Mouse (Mus musculus) forebrain, embryonic 13.5 days (tissue): Measurements from ENCODE around the gene Cacna1g. TPM values are rescaled to one million over a fixed set of nuclear protein-coding genes. Genes with fewer than 3 reads are reported as not detected.

Experiments
- ATAC-seq: fragments of 200-750 bp; cut with Nextera tagmentation; 2 replicates; pipeline ENCODE4 v1.8.0; 2017
- H3K27ac ChIP-seq: fragments of 300-500 bp; sonication (generic); 2 replicates; pipeline ENCODE4 v1.5.1; 2015; ENCODE audit warnings: inconsistent platforms, mild to moderate bottlenecking, moderate library complexity
- H3K27me3 ChIP-seq: fragments of 300-500 bp; sonication (generic); 2 replicates; pipeline ENCODE4 v1.6.1; 2015; ENCODE audit warnings: mild to moderate bottlenecking, inconsistent platforms
- H3K36me3 ChIP-seq: fragments of 300-500 bp; sonication (generic); 2 replicates; pipeline ENCODE4 v1.6.1; 2015; ENCODE audit warnings: mild to moderate bottlenecking, inconsistent platforms; ENCODE audit not compliant: poor library complexity, severe bottlenecking
- H3K4me1 ChIP-seq: fragments of 300-500 bp; sonication (generic); 2 replicates; pipeline ENCODE4 v1.6.1; 2015; ENCODE audit warnings: inconsistent platforms
- H3K4me2 ChIP-seq: fragments of 300-500 bp; sonication (generic); 2 replicates; pipeline ENCODE4 v1.6.1; 2015; ENCODE audit warnings: inconsistent platforms, mild to moderate bottlenecking, moderate library complexity
- H3K4me3 ChIP-seq: fragments of 300-500 bp; sonication (generic); 2 replicates; pipeline ENCODE4 v1.5.1; 2015; ENCODE audit warnings: mild to moderate bottlenecking, inconsistent platforms
- H3K9ac ChIP-seq: fragments of 300-500 bp; sonication (generic); 2 replicates; pipeline ENCODE4 v1.6.1; 2015; ENCODE audit warnings: mild to moderate bottlenecking, inconsistent platforms
- H3K9me3 ChIP-seq: fragments of 300-500 bp; sonication (generic); replicated peaks from 2 replicates; pipeline ENCODE4 v1.6.1; 2016; ENCODE audit warnings: inconsistent platforms
- WGBS: fragments of 180-500 bp; shearing (Covaris S2); methylation state at CpG from one replicate; pipeline ENCODE4 v1.1.7; 2015; 5-methylcytosine and 5-hydroxymethylcytosine counted together
- polyA plus RNA-seq: library from polyadenylated mRNA; unstranded; fragments of >200 nt; fragmentation: Nextera tagmentation; extraction: Ambion mirVana; gene quantifications from 2 replicates; pipeline ENCODE4 v1.2.1, GENCODE M21; 2015

The Cacna1g gene
- polyA plus RNA-seq, 1 experiment from 2014 or later: 5.4 TPM

- no peaks in the 10 kb centered on the region for H3K9me3 ChIP-seq
- H3K9ac ChIP-seq: no peak overlapping the region
- peaks cover 15% of the 10 kb centered on the region for H3K36me3 ChIP-seq
- no peak overlapping the region for H3K4me2 ChIP-seq
- no peaks in the 10 kb centered on the region for H3K27me3 ChIP-seq
- no peak overlapping the region for H3K4me3 ChIP-seq
- 86% methylated on average over 15 of the region's 15 CpGs for WGBS
- H3K27ac ChIP-seq: no peak overlapping the region
- H3K4me1 ChIP-seq: peaks cover 22% of the 10 kb centered on the region
- no peak for ATAC-seq
Measured at GRCm38 (mm10) chr11:94457001-94457400, 17.0 kb downstream of the Cacna1g start.

DNA sequence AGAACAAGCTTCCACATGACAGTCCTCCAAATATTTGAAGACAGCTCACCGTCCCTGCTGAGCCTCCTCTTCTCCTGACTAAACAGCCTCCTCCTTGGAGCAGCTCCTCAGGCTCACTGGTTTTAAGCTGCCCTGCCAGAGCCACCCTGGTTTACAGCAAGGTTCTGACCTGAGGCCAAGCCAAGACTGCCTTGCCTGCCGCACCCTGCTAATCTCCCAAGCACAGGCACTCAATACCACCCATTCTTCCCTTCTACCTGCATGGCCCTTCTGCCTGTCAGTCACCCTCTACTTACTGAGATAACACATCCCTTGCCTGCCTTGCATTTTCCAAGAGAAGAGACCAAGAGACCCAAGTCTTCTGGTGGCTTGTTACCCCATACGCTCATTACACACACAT lies 17.7 kb downstream of the Cacna1g start:
- no peak overlapping the region for H3K9ac ChIP-seq
- H3K4me3 ChIP-seq: no peak overlapping the region
- H3K27me3 ChIP-seq: no peaks in the 10 kb centered on the region
- no peak overlapping the region for H3K4me2 ChIP-seq
- no peaks in the 10 kb centered on the region for H3K9me3 ChIP-seq
- peaks cover 8% of the 10 kb centered on the region; the same call in 1 of the 2 replicates for H3K36me3 ChIP-seq
- peaks cover 22% of the 10 kb centered on the region for H3K4me1 ChIP-seq
- no peak overlapping the region for H3K27ac ChIP-seq
- WGBS: 84% methylated on average over 3 of the region's 3 CpGs
- no peak for ATAC-seq

- Histone ChIP-seq H3K4me2 (no peak overlapping the region), H3K9me3 (no peaks in the 10 kb centered on the region), H3K4me3 (no peak overlapping the region), H3K27ac (peak overlapping the region; percentile 25), H3K36me3 (peaks cover 7% of the 10 kb centered on the region; the same call in 1 of the 2 replicates), H3K9ac (0 out of 2 replicates have a peak overlapping the region, but pooled peaks have one; percentile 21), H3K27me3 (no peaks in the 10 kb centered on the region), H3K4me1 (peaks cover 21% of the 10 kb centered on the region)
- peak; percentile 56 for ATAC-seq
- 68% methylated on average over 10 of the region's 10 CpGs for WGBS
Measured at GRCm38 (mm10) chr11:94455161-94455820, 18.7 kb downstream of the Cacna1g start.

DNA sequence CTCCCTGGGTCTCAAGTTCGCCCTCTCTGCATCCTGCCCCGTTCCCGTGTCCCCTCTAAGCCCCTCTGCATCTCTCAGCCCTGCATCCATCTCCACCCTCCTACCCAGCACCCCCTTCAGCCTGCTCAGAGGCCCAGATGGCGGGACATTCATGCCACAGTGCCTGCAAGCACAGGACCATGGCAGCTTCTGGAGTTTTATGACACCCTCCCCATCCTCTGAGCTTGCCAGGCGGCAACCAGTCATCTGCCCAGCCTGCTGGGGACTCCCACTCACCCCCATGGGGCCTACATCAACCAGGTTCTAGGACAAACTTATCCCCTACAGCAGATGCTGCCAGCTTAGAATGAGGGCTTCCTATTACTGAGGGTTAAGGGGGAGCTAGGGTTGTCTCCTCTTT lies 19.2 kb downstream of the Cacna1g start:
- H3K4me3 ChIP-seq: no peak overlapping the region
- no peaks in the 10 kb centered on the region for H3K9me3 ChIP-seq
- H3K9ac ChIP-seq: peak overlapping the region; percentile 8; the same call in 1 of the 2 replicates
- no peaks in the 10 kb centered on the region for H3K27me3 ChIP-seq
- 74% methylated on average over 5 of the region's 5 CpGs for whole genome bisulfite sequencing
- no peak for ATAC-seq
- peaks cover 7% of the 10 kb centered on the region; the same call in 1 of the 2 replicates for H3K36me3 ChIP-seq
- H3K4me2 ChIP-seq: no peak overlapping the region
- H3K4me1 ChIP-seq: peaks cover 24% of the 10 kb centered on the region
- H3K27ac ChIP-seq: peak overlapping the region; percentile 25; the same call in 1 of the 2 replicates

DNA sequence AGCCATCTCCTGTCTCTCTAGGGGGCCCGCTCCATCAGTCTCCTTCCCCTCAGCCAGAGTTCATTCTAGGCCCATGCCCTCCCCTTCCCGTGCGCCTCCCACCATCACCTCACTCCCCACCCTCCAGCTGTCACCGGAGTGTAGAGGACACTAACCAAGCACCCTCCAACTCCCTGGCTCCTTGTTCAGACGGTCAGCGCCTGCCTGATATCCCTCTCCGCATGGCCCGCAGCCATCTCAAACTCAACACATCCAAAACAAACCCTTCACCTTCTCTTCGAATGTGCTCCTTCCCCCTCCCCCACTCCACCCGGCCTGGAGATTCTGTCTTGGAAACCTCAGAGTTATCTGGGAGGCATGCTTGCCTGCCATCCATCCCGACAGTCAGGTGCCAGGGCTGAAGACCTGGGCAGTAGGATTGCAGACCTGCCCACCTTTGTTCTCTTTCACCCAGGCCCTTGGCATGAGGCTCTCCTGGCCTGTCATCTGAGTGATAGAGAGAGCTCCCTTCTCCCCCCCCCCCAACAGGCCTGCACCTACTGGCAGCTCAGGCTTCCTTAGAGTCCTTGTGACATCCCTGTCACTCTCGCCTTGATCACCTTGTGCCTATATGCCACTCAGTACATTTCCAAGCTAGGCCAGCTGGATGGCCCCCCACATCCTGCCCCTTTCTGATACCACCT lies 22.8 kb downstream of the Cacna1g start:
- no peaks in the 10 kb centered on the region for H3K27me3 ChIP-seq
- no peak for ATAC-seq
- H3K4me2 ChIP-seq: no peak overlapping the region
- peaks cover 40% of the 10 kb centered on the region for H3K4me1 ChIP-seq
- no peaks in the 10 kb centered on the region for H3K36me3 ChIP-seq
- H3K27ac ChIP-seq: no peak overlapping the region
- H3K9ac ChIP-seq: no peak overlapping the region
- H3K9me3 ChIP-seq: no peaks in the 10 kb centered on the region
- H3K4me3 ChIP-seq: no peak overlapping the region
- 73% methylated on average over 12 of the region's 12 CpGs for WGBS

- Histone ChIP-seq H3K4me1 (peaks cover 36% of the 10 kb centered on the region), H3K9ac (no peak overlapping the region), H3K4me2 (no peak overlapping the region), H3K9me3 (no peaks in the 10 kb centered on the region), H3K27ac (peak overlapping the region; percentile 68), H3K27me3 (no peaks in the 10 kb centered on the region), H3K4me3 (no peak overlapping the region), H3K36me3 (no peaks in the 10 kb centered on the region)
- no peak for ATAC-seq
- 40% methylated on average over 5 of the region's 5 CpGs for WGBS
Measured at GRCm38 (mm10) chr11:94449886-94450285, 24.1 kb downstream of the Cacna1g start.

GRCm38 (mm10) chr11:94449239-94449638 lies 24.8 kb downstream of the Cacna1g start:
- peak; percentile 33; the same call in 1 of the 2 replicates for ATAC-seq
- Histone ChIP-seq H3K27ac (peak overlapping the region; percentile 68), H3K9me3 (no peaks in the 10 kb centered on the region)

DNA sequence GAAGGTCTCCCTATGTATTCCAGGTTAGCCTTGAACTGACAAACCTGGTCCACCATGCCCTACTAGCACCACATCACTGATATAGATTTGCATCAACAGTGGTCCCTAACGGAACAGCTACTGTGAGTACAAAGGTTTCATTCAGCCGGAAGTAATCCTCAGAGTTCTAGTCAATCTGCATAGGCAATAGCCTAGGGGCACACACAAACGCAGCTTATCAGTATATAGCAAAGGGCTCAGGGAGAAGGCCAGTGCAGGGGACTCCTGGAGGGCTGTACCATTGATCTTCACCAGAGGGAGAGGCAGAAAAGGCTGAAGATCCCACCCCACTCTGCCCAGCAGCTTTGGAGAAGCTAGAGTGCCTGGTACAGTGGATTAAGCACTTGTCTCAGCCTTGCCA lies 27.0 kb downstream of the Cacna1g start:
- WGBS: 9% methylated on average over 3 of the region's 3 CpGs
- no peaks in the 10 kb centered on the region for H3K27me3 ChIP-seq
- H3K9ac ChIP-seq: no peak overlapping the region
- H3K36me3 ChIP-seq: no peaks in the 10 kb centered on the region
- peaks cover 31% of the 10 kb centered on the region for H3K4me1 ChIP-seq
- H3K4me2 ChIP-seq: no peak overlapping the region
- H3K4me3 ChIP-seq: no peak overlapping the region
- no peak overlapping the region for H3K27ac ChIP-seq
- ATAC-seq: no peak
- H3K9me3 ChIP-seq: no peaks in the 10 kb centered on the region

More at GRCm38 (mm10) chr11:94449239-94449638, 24.8 kb downstream of the Cacna1g start:
- H3K4me2 ChIP-seq: no peak overlapping the region
- no peak overlapping the region for H3K9ac ChIP-seq
- H3K4me1 ChIP-seq: peaks cover 30% of the 10 kb centered on the region
- no peaks in the 10 kb centered on the region for H3K36me3 ChIP-seq
- no peaks in the 10 kb centered on the region for H3K27me3 ChIP-seq
- H3K4me3 ChIP-seq: no peak overlapping the region
- 25% methylated on average over 8 of the region's 8 CpGs for WGBS

DNA sequence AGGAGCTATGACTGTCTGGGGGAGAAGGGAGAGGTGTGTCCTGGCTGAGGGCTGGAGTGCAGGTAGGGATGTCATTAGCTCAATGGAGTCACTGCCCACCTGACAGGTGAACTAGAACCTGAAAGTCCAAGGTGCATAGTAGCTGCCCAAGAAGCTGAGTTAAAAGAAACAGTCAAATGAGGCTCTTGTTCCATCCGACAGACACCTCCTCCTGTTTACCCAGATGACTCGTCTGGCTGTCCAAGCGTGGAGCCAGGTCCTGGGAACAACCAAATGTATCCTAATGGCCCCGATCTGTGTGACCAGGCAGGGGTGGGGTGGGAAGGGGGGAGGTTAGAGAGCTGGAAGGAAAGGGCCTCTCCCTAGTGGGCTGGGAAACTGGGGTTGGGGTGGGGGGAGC lies 28.7 kb downstream of the Cacna1g start:
- ATAC-seq: no peak
- Histone ChIP-seq H3K4me3 (no peak overlapping the region), H3K9ac (no peak overlapping the region), H3K4me2 (no peak overlapping the region), H3K27me3 (no peaks in the 10 kb centered on the region), H3K4me1 (peaks cover 46% of the 10 kb centered on the region), H3K36me3 (no peaks in the 10 kb centered on the region), H3K27ac (no peak overlapping the region), H3K9me3 (no peaks in the 10 kb centered on the region)
- WGBS: 59% methylated on average over 4 of the region's 4 CpGs

- no peak for ATAC-seq
- Histone ChIP-seq H3K27me3 (no peaks in the 10 kb centered on the region), H3K36me3 (no peaks in the 10 kb centered on the region), H3K4me3 (no peak overlapping the region), H3K4me2 (no peak overlapping the region), H3K9ac (no peak overlapping the region), H3K4me1 (peaks cover 45% of the 10 kb centered on the region), H3K27ac (no peak overlapping the region), H3K9me3 (no peaks in the 10 kb centered on the region)
- 66% methylated on average over 5 of the region's 5 CpGs for WGBS
Measured at GRCm38 (mm10) chr11:94444829-94445228, 29.2 kb downstream of the Cacna1g start.

DNA sequence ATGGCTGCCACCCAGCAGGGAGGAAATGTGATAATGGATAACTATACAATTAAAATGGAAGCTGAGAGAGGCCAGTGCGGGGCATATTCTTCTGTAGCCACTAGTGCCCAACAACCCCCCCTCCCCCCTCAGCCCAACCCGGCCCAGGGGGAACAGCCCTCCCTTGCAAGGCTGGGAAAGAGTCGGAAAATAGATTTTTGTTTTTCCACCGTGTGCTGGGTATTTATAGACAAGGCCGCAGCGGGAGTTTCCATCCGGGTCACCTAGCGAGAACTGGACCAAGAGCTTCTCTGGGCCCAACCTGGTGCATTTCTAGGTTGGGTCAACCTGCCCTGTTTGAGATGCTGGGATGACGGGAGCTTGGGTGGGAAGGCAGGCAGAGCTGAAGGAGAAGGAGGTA lies 32.2 kb downstream of the Cacna1g start:
- ATAC-seq: no peak
- H3K27ac ChIP-seq: peak overlapping the region; percentile 46; the same call in 1 of the 2 replicates
- peaks cover 29% of the 10 kb centered on the region for H3K4me1 ChIP-seq
- WGBS: 48% methylated on average over 9 of the region's 9 CpGs
- H3K36me3 ChIP-seq: no peaks in the 10 kb centered on the region
- H3K9me3 ChIP-seq: no peaks in the 10 kb centered on the region
- 0 out of 2 replicates have a peak, but pooled peaks cover 2% of the 10 kb centered on the region for H3K27me3 ChIP-seq
- H3K4me2 ChIP-seq: no peak overlapping the region
- no peak overlapping the region; the same call in 1 of the 2 replicates for H3K9ac ChIP-seq
- no peak overlapping the region for H3K4me3 ChIP-seq

- ATAC-seq: no peak
- Histone ChIP-seq H3K27ac (peak overlapping the region; percentile 46; the same call in 1 of the 2 replicates), H3K27me3 (0 out of 2 replicates have a peak, but pooled peaks cover 2% of the 10 kb centered on the region), H3K9ac (no peak overlapping the region), H3K4me1 (peaks cover 29% of the 10 kb centered on the region), H3K4me2 (no peak overlapping the region), H3K9me3 (no peaks in the 10 kb centered on the region), H3K36me3 (no peaks in the 10 kb centered on the region), H3K4me3 (no peak overlapping the region)
- 25% methylated on average over 7 of the region's 7 CpGs for WGBS
Measured at GRCm38 (mm10) chr11:94441122-94441521, 32.9 kb downstream of the Cacna1g start.
